Mouse (Mus musculus) thymus, adult 2 months (tissue): ENCODE results near the gene Atxn2l.

Source experiments
- CTCF ChIP-seq: fragments of 200-500 bp; IDR thresholded peaks from 2 replicates; pipeline ENCODE4 v1.5.1; 2012; ENCODE audit warnings: mild to moderate bottlenecking, control low read depth, low read length, moderate library complexity, borderline replicate concordance; ENCODE audit not compliant: control insufficient read depth, poor library complexity, insufficient read depth; ENCODE audit errors: extremely low read depth
- POLR2A ChIP-seq: fragments of 200-500 bp; IDR thresholded peaks from 2 replicates; pipeline ENCODE4 v1.6.1; 2012; ENCODE audit warnings: mild to moderate bottlenecking, low read length, control low read depth, moderate library complexity; ENCODE audit not compliant: control insufficient read depth, poor library complexity, insufficient read depth; ENCODE audit errors: extremely low read depth

DNA sequence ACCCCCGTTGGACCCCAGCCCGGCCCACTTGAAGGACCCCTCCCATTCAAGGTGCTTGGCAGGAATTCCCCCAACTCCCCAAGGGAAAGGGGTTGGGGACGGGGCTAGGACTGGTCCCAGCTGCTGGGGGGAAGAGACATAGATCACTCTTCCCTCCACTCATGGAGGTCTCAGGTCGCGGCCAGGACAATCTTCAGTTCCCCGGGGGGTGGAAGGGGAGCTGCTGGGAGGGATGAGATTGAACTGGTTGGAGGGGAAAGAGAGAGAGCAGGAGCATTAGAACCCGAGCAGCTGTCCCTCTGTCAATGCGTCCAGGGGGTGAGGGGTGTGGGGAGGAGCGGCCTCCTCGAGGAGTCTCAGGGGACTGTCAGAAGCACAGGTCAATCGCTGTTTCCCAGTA, 11.3 kb downstream of the Atxn2l start:
- TF ChIP-seq POLR2A (no peak), CTCF (no peak)
